Mouse (Mus musculus) heart, postnatal 0 days (tissue): ENCODE results near the gene Fgd4.

Experiments used
- CTCF ChIP-seq: IDR thresholded peaks from 2 replicates; pipeline ENCODE4 v1.5.1; 2016; ENCODE audit warnings: antibody characterized with exemption, control low read depth, low read depth
- EP300 ChIP-seq: IDR thresholded peaks from 2 replicates; pipeline ENCODE4 v1.6.1; 2016; ENCODE audit warnings: antibody characterized with exemption, low read depth

GRCm38 (mm10) chr16:16552197-16552596 lies 48.2 kb downstream of the Fgd4 start:
- TF ChIP-seq CTCF: no peak
- no peak for TF ChIP-seq EP300
